Mouse (Mus musculus) layer of hippocampus, adult 18-20 months (tissue): ENCODE data around the gene Tenm2. TPM values are rescaled to one million over a fixed set of nuclear protein-coding genes. Genes with fewer than 3 reads are reported as not detected.

Source experiments
- DNase-seq, 2 experiments: peaks; one replicate each; pipeline ENCODE4 v3.0.0; 2022; ENCODE audit warnings: low spot score in 2 of 2
- total RNA-seq, 2 experiments: library from RNA; stranded (reverse); gene quantifications; 2 replicates each; pipeline ENCODE4 v1.2.3; 2021

Gene Tenm2
- total RNA-seq, 2 experiments from 2014 or later: 139 to 145 TPM

DNA sequence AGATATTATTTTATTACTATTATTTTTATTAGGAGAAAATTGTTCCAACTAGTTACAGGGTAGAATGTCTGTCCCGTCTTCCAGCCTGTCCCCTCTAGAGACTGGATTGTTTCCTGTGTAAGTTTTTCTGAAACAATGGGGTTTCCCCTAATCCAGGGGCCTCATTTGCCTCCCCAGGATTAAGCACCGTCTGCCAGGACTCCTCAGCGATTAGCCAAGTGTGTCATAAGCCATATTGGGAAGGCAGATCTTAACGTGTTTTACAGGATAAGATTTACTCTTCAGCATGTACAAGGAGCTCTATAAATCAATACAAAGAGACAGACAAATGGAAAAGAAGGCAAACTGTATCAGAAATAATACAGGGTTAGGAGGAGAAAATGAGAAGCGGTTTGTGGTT lies 1082.3 kb downstream of the Tenm2 start:
- no peak for DNase-seq

DNA sequence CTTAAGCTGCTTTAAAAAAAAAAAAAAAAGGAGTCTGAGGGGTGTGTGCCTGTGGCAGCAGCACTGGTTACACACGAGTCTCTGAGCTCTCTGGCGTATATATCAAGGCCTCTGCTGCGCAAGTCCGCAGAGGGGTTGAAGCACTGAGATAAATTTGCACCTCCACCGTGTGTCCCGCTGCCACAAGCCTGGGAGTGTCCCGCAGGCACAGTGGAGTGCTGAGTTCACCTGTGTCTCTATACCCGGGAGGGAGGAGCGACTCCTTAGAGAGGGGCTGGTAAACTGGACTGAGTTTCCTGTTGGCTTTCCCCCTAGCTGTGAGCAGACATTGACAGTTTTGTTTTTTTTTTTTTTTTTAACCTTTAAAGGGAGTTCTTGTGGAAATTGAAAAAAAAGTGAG lies 1082.8 kb downstream of the Tenm2 start:
- DNase-seq: no peak

DNA sequence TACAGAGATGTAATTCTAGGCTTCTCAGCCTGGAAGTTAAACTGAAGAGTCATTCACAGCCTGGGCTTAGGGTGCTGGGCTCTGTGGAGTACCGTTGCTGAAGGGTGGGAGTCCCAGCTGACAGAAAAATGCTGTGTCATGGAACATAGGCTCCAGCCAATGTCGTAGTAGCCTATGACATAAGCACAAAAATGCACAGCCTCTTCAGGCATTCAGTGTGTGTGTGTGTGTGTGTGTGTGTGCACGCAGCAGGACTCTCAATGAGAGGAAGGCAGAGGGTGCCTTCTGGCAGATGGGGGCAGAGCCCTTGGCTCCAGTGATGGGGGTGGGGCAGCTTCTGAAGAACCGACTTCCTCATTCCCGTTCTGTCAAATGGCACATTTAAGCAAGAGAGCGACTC lies 1083.5 kb downstream of the Tenm2 start:
- peak in 1 of 2 experiments; percentile 45 for DNase-seq

DNA sequence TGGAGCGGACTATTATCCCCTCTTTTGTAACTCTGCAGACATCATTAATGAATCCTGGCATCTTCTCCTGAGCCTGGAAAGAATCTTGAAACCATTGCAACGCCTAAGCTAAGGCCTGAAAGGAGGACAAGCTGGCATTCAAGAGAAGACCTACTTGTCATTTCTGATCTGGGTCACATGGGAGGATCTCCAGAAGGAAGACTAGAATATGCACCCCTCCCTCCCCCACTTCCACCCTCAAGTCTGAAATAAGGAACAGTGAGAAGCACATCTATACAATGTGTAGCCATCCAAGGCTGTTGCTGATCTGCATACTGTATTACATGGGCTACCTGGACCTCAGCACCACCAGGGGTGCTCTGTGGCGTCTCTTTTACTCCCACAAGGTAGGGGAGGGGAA lies 1086.7 kb downstream of the Tenm2 start:
- no peak for DNase-seq

DNA sequence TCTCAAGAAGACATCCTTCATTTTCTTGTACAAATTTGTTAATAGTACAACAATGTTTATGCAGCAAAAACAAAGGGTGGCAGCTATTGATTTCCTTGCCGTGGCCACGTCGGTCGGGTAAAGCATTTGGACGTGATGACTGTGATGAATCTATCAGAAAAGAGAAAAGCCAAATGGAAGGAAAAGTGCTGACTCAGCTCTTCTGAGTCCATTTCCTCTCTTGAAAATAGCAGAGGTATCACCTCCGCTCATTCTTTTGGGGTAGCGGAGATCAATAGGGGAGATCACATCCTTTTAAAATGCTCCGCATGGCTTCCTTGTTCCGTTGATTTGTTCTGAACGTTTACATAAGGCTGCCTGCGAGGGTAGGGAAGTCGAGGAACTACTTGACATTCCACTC lies 1090.7 kb downstream of the Tenm2 start:
- no peak for DNase-seq

DNA sequence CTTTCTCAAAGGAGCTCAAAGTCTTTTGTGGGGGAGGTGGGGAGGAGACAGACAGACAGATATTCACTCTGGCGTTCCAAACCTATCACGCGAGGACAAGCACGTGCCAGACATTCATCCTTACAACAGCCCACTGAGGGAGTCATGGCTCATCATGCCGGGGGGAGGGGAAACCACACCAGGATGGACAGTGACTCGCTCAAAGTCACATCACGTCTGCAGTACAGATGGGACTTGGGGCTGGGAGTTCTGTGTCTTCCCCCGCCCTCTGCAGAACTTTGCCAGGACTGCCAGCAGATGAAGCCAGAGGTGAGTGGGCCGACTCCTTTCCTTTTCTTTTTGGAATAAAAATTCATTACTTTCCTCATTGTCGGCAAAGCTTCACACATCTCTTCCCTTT lies 1095.4 kb downstream of the Tenm2 start:
- peak in 1 of 2 experiments; percentile 57 for DNase-seq

DNA sequence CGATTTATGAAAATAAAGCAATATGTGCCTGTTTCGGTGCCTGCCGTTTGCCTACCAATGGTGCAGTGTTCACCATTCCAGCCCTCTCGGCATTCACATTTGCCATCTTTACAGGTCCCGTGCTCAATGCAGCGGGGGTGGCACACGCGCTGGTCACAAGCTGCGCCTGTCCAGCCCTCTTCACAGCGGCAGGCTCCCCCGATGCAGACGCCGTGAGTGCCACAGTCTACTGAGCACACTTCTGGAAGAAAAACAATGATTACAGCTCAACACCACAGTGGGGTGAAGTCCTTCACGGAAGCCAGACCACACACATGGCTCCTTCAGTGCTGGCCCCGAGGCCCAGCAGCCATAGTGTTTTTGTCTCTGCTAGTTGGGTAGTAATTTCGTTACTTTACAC lies 1096.2 kb downstream of the Tenm2 start:
- no peak for DNase-seq

DNA sequence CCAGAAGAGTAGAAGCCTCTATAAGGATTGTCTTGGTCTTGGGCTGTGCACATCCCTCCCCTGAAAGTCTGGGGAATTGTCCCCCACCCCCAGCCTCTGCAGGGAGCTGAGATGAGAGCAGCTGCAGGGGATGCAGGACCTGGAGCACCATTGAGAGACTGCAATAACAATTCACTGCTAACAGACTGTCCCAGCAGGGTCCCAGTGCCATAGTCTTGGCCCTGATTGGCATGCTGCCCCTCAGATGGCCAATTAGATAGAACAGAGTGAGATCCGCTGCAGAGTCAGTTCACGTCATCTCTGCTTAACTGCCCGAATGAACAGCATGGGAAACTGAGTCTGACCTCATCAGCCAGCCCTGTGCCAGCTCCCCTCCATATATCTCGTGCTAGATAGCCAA lies 1097.9 kb downstream of the Tenm2 start:
- DNase-seq: no peak

DNA sequence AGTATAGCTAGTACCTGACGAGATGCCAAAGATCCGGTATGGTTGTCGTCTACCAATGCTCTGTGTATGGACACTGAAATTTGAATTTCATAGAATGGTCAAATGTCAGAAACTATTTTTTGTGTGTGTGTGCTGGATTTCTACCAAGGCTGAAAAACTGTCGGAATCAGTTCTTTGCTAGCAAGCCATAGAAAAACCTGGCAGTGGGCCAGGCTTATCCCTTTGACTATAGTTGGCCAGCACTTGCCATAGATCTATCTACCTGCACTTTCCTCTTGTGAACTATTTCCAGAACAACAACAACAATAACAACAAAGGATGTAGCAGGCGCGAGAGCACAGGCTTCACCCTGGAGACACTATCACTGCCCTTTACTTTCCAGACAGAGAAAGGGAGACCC lies 1098.5 kb downstream of the Tenm2 start:
- DNase-seq: no peak

DNA sequence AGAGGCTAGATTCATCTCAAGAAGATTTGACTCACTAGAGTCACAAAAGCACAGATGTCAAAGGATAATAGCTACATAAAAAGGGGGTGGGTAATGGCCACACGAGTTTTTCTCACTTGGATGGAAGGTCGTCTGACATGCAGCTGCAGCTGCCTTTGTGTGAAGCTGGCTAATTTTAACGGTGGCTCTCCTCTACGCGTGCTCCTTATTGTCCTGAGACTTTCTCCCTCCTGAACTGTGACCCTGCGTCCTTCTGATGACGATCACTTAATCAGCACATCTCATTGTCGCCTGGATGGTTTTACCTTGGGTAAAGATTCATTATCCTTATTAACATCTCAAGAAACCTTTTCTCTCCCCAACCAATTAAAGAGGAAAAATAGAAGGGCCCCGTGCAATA lies 1101.1 kb downstream of the Tenm2 start:
- DNase-seq: no peak

DNA sequence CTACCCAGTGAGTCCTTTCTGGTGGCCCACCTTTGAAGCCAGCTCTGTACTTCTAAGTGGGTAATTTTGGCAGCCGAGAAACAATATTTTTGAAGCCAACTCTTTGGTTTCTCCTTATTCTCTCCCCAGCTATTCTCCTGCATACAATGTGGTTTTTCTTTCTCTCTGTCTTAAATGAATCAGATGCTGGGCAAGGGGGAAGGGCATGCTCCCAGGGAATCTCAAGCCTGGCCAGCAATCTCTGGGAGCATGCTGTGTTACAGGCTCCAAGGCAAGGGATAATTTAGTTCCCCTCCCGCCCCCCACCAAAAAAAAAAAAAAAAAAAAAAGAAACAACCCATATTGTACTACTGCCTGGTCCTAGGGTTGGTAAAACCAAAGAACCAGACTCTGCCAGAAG lies 1112.5 kb downstream of the Tenm2 start:
- DNase-seq: no peak

DNA sequence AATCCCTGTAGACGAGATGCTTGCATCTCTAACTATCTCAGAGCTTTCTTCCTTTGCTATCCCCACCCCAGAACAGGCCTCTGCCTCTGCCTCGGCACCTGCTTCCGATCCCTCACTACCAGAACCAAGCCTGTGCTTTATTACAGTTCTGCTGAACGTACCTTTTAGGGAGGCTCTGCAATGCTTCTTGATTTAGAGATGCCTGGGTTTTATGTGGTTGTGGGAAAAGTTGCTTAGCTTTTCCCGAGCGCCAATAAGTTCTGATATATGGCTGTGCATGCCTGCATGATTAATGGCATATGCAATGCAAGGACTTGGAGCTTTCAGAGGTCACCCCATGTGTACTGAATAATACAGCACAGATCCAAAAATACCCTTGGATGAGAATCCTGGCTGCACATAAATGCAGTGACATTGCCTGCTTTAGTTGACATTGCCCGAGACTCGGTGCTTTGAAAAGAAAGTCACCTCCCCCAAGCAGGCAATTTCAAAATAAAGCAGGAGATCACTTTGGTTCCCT lies 1114.3 kb downstream of the Tenm2 start:
- DNase-seq: no peak

DNA sequence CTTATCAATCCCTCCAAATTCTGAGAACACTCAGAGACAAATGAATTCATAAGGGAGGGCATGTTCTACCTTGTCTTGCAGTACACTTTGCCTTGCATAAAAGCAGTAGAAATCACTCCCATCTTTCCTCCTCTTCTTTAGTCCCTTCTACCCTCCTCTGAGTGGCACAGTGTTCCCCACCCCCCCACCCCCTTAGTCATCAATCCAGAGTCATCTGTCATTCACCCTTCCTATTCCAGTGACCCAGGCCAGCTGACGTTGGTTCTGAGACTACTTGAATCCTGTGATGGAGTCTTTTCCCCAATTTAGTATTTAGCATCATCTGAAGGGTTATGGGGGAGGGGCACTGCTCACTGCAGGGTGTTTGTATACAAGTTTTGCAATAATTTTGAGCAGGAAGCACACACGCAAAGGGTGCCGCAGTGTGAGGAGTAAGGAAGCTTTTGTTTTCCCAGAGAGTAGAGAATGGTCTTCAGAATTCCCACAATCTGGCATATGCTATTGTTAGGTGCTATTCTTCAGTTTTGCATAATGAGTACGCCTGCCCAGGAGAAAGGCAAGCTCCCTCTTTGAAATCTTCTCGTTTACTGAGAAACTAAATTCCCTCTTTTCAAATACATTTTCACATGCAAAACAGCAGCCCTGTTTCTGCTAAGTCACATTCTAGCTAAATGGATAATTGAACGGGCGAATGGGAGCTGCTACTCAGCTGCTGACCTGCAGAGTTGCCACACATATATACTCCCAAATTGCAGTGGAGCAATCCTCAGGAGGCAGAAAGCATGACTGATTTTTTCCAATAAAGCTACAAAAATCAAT lies 1115.0 kb downstream of the Tenm2 start:
- DNase-seq: no peak

DNA sequence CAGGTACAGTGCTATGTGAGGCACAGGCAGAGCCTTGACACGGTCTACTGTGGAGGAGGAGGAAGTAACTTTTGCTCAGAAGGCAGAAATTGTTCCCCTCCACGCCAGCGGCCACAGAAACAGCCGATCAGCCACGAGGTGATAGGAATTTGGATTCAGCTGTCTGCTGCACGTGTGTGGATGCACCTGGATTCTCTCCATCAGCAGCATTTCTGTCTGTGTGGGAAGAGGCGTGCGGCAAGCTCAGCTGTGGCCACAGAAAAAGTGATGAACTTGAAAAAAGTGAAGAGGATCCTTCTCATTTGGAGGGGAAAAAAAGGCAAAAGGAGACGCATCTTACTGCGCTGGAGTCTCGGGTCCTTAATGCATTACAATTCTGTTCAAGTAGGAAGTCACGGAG lies 1122.4 kb downstream of the Tenm2 start:
- no peak for DNase-seq

DNA sequence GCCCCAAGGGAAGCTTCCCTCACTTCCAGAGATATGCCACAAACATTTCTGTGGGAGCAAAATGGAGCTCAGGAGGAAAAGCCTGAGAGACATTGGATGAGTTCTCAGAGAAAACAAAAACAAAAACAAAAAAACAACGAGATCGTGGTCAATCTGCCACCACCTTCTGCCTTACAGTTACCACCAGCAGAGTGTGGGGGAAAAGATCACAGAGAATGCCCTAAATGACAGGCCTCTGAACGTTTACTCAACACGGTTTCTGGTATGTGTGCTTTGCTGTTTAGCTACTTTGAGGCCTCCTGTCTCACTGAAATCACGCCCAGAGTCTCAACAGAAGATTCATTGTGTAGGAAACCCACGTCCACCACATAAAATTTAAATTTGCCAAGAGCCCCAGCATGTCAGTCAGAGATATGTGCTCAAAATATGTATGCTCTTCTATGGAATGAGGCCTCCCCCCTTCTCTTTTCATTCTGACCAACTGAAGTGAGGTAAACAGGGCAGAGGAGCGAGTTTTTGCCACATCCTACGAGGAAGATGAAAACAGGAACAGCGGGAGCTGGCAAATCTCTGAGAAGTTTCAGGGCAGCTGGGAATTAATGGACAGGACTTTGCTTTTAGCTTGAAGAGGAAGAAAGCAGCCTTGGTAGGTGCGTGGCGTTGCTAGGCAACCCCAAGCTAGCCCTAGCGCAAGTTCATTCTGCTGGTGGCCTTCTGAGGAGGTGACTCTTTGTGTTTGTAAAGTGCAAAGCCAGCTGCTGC lies 1126.6 kb downstream of the Tenm2 start:
- DNase-seq: peak in 1 of 2 experiments; percentile 38

DNA sequence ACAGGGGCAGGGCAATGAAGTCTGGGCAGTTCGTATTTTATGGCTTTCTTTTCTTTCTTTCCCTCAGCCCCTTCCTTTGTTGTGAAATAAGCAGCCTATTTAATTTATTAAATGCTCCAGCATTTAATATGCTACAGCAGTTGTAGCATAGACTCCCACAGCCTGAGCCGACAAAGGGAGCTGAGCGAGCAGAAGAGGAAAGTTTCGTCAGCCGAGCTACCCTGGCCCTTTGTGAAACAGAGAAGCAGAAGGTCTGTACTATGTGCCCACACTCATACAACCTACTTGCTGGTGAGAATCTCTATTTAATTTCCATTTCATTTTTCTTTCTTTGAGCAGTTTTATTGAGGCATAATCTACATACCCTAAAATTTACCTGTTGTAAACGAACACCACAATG lies 1127.9 kb downstream of the Tenm2 start:
- DNase-seq: peak in 1 of 2 experiments; percentile 68

DNA sequence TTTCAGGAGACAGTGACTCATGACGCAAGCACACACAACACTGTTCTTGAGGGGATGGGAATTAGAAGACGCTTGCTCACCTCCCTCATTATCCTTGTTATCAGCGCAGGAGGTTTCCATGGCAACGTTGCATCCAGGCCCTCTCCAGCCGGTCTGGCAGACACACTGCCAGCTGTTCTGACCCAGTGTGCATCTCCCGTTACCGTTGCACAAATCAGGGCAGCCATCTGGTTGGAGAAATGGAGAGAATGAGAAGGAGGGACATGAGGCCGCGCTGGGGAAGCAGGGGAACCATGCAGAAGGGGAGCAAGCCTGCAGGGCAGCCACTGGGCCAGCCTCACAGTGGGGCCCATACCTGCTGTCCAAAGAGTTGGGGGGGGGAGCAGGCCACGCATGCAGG lies 1129.1 kb downstream of the Tenm2 start:
- peak in 1 of 2 experiments; percentile 51 for DNase-seq

DNA sequence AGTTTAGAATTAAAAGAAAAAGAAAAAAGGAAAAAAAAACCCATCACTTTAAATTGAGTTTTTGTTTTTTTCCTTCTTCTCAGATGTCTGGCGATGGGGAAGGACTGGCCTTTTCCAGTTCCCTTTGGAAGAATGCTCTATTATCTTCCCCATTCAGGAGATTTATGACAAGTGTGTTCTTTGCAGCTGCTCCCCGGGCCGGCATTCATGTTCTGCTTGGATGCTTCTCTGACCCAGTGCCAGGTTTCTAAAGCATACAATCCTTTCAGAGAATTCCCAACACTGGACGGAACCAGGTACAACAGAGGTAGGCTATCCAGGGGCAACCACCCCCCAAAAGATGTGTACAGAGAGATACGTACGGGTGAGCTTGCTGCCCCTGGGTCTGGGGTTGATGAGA lies 1132.2 kb downstream of the Tenm2 start:
- DNase-seq: no peak

DNA sequence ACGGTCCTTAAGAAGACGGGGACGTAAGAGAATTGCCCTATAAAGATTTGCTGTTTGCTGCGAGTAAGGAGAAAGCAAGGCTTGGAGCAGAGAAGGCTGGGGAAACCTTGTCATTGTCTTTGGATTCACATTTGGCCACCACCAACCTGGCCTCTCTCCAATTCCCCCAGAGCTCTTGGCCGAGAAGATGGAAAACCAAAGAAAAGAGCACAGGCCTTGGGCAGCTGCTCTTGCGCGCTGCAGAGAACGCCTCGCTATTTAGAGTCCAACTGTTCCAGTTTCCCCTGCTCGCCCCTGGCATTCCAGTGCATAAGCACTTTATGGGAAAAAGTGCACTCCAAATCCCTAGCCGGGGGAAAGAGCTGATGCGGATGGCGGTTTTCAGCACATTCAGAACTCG lies 1139.5 kb downstream of the Tenm2 start:
- DNase-seq: peak; percentile 38 to 70

DNA sequence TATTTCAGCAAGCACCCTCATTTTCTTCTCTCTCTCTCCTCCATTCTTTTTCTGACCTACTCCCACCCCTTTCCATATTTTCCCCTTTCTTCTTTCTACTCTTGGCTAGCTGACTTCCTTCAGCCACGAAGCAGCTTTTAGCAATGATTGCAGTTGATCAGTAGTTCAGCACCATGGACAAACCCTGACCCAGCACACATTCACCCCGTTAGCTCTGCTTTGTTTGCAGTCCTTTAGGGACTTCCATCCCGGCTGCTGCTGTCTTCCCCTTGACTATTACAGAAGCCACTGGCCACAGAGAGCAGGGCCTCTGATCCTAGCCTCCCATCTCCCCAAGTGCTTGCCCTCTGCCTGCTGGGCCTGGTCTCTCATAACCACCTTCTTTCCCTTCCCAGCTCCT lies 1145.6 kb downstream of the Tenm2 start:
- DNase-seq: no peak

DNA sequence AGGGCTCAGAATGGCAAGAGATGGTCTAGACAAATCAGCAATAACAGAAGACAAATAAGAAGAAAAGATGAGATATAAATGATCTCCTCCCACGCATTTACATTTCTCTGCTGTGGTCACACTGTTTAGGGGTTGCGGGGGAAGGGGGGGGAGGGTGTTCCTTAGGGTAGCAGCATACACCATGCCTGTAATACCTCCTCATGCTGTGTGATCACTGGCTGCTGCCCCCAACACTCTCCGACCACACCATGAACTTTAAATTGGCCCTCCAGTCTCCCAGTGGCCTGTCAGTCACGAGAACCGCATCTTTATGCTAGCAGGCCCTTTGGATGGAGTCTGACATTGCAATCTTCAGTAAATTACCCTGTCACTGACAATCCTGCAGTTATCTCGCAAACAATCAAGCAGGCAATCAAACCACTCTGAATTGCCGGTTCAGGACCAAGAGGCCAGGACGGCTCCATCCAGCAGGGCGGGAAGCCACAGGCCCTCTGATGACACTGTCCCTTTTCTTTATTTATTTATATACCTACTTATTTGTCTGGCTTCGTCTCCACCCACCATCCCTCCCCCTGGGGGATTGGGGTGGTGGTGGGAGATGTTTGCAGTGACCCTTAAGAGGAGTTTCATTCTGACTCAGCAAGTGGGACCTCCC lies 1154.2 kb downstream of the Tenm2 start:
- DNase-seq: no peak

DNA sequence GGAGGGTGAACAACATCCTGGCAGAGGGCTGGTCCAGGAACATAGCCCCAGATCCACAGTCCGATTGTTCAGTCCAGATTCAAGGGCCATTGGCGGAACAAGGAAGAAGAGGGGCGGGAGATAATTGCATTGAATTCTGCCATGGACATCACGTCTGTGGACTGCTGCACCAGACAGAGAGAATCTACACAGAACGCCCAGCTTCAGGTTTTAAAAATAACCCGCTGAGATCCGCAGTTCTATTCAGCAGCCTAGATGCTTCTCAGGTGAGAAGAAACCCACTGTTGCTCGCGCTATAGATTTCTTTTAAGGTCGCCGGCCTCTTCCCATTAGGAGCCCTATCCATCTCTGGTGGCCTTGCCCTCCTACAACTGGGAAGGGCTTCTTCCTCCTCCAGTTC lies 1155.0 kb downstream of the Tenm2 start:
- DNase-seq: no peak
